Mouse (Mus musculus) brain, embryonic 14.5 days (tissue): Measurements from ENCODE around the gene Tldc2. TPM values are rescaled to one million over a fixed set of nuclear protein-coding genes. Genes with fewer than 3 reads are reported as not detected.

Experiments
- DNase-seq: peaks from one replicate; pipeline ENCODE4 v3.0.0-alpha.2; 2011; ENCODE audit warnings: low read depth
- CTCF ChIP-seq: fragments of 200-500 bp; IDR thresholded peaks from 2 replicates; pipeline ENCODE4 v1.5.1; 2012; ENCODE audit warnings: inconsistent platforms, mild to moderate bottlenecking, moderate library complexity, borderline replicate concordance; ENCODE audit not compliant: insufficient read depth, insufficient read length; ENCODE audit errors: extremely low read depth
- POLR2A ChIP-seq: fragments of 200-500 bp; IDR thresholded peaks from 2 replicates; pipeline ENCODE4 v1.6.1; 2012; ENCODE audit warnings: mild to moderate bottlenecking, inconsistent platforms, borderline replicate concordance; ENCODE audit not compliant: poor library complexity, insufficient read depth, insufficient read length, severe bottlenecking; ENCODE audit errors: extremely low read depth
- polyA plus RNA-seq: library from polyadenylated mRNA; depleted of rRNA; stranded (reverse); fragments of >200 nt; gene quantifications from 2 replicates; pipeline ENCODE4 v1.2.3, GENCODE M21; 2012

Gene Tldc2
- polyA plus RNA-seq, 1 experiment = not detected

- DNase-seq = no peak
- TF ChIP-seq POLR2A = no peak
- TF ChIP-seq CTCF = no peak
Observed at GRCm38 (mm10) chr2:157064978-157065878, 21.6 kb upstream of the Tldc2 start.

- DNase-seq = no peak
Observed at GRCm38 (mm10) chr2:157065879-157066226, 21.0 kb upstream of the Tldc2 start.

GRCm38 (mm10) chr2:157066731-157067430, 20.0 kb upstream of the Tldc2 start:
- DNase-seq = no peak
- TF ChIP-seq POLR2A = no peak
- TF ChIP-seq CTCF = no peak

More at GRCm38 (mm10) chr2:157065879-157066226, 21.0 kb upstream of the Tldc2 start:
- TF ChIP-seq CTCF (no peak), POLR2A (no peak)

- DNase-seq = peak; percentile 26
- TF ChIP-seq CTCF = no peak
- no peak for TF ChIP-seq POLR2A
Observed at GRCm38 (mm10) chr2:157068701-157069354, 18.0 kb upstream of the Tldc2 start.

GRCm38 (mm10) chr2:157069355-157069735, 17.5 kb upstream of the Tldc2 start:
- peak; percentile 33 for DNase-seq
- no peak for TF ChIP-seq POLR2A
- no peak for TF ChIP-seq CTCF

- DNase-seq = peak; percentile 45
- no peak for TF ChIP-seq CTCF
- TF ChIP-seq POLR2A = no peak
Observed at GRCm38 (mm10) chr2:157069755-157070315, 17.0 kb upstream of the Tldc2 start.

- TF ChIP-seq CTCF = no peak
- no peak for TF ChIP-seq POLR2A
- DNase-seq = peak; percentile 84
Observed at GRCm38 (mm10) chr2:157070365-157070764, 16.5 kb upstream of the Tldc2 start.

- TF ChIP-seq POLR2A (no peak), CTCF (no peak)
- peak; percentile 65 for DNase-seq
Observed at GRCm38 (mm10) chr2:157071556-157071955, 15.3 kb upstream of the Tldc2 start.

GRCm38 (mm10) chr2:157072316-157072990, 14.4 kb upstream of the Tldc2 start:
- TF ChIP-seq CTCF (no peak), POLR2A (no peak)
- no peak for DNase-seq

GRCm38 (mm10) chr2:157073378-157074052, 13.3 kb upstream of the Tldc2 start:
- no peak for DNase-seq
- TF ChIP-seq POLR2A = no peak

GRCm38 (mm10) chr2:157074186-157074724, 12.6 kb upstream of the Tldc2 start:
- DNase-seq = peak; percentile 67

More at GRCm38 (mm10) chr2:157074186-157074724, 12.6 kb upstream of the Tldc2 start:
- no peak for TF ChIP-seq POLR2A
- TF ChIP-seq CTCF = no peak
